Mouse (Mus musculus): ENCODE measurements around the gene Aqp8. TPM values are rescaled to one million over a fixed set of nuclear protein-coding genes. Genes with fewer than 3 reads are reported as not detected.

Gene Aqp8
- total RNA-seq, 2 experiments from 2014 or later: not detected

- DNase-seq (ENCODE audit: low spot score in 2 of 2): no peak
- Histone ChIP-seq H3K4me3 (no peak overlapping the region), H3K27ac (no peak overlapping the region)
- TF ChIP-seq CTCF (conservative IDR thresholded peaks at IDR 0.05): no peak
These were observed 45.9 kb downstream of the Aqp8 start for GRCm38 (mm10) chr7:123507946-123508345.

Other genes with a start within 250 kb of the Aqp8 start
- 1 to 10 TPM in 1 of 2 experiments, under 1 TPM in 1; 0.59 to 1.5 TPM for gene Slc5a11, start 247.5 kb upstream of the Aqp8 start, total RNA-seq (2021)
- gene Lcmt1, start 92.5 kb upstream of the Aqp8 start, total RNA-seq (2021): 10 to 100 TPM; 88.7 to 94.3 TPM
- gene Arhgap17, start 92.4 kb upstream of the Aqp8 start, total RNA-seq (2021): 10 to 100 TPM; 29.0 to 35.2 TPM
- gene Zkscan2, start 38.2 kb downstream of the Aqp8 start, total RNA-seq (2021): 10 to 100 TPM; 19.9 to 25.8 TPM

Measured in layer of hippocampus, adult 2 months (tissue).